ENCODE assay signal across 8 mouse cellular contexts in the genomic region with DNA sequence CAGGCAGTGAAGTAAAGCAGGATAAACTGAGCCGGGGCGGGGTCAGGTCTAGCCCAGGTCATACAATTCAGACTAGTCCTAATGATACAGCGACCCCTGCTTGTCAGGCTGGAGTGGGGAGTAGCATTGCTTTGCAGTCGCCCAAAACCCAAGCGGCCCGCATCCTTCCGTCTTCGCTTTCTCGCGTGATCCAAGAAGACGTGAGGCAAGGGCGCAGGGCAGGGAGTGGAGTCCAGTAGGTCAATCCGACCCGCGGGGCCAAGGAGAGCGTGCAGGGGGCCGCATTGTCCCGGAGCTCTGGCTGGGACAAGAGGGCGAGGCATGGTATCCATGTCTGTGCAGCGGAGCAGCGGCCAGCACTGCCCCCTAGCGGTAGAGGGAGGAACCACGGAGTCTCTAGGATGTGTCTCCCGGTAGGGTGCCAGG. TPM values are rescaled to one million over a fixed set of nuclear protein-coding genes. Genes with fewer than 3 reads are reported as not detected.
DNase-seq lines count a peak whose midpoint lies in the region; ATAC-seq lines count a peak whose summit lies in the region.

No protein-coding gene starts in this region.

- ATAC-seq in intestine, embryonic 15.5 days = peak; percentile 94

- WGBS in intestine, embryonic 15.5 days = under 1% methylated on average over 24 of the region's 24 CpGs

- peak overlapping the region; percentile 42 for H3K9ac ChIP-seq in intestine, embryonic 15.5 days

- no peaks in the 10 kb centered on the region for H3K9me3 ChIP-seq in intestine, embryonic 15.5 days

- no peaks in the 10 kb centered on the region for H3K36me3 ChIP-seq in intestine, embryonic 15.5 days

- peak overlapping the region; percentile 48 for H3K4me3 ChIP-seq in intestine, embryonic 15.5 days (replicated peaks)

- peaks cover 18% of the 10 kb centered on the region for H3K4me1 ChIP-seq in intestine, embryonic 15.5 days (replicated peaks)

- peak overlapping the region; percentile 75 for H3K27ac ChIP-seq in intestine, embryonic 15.5 days

- peak; percentile 86 for DNase-seq in adrenal gland, adult 8-10 months
- peak; percentile 81 for DNase-seq in embryo, embryonic 11.5 days (ENCODE audit: low read depth, low spot score)
- DNase-seq in gastrocnemius, postnatal 36 days = peak; percentile 92 to 97
- peak; percentile 85 to 86 for DNase-seq in left cerebral cortex, postnatal 25 days (ENCODE audit: low spot score in 2 of 2)
- DNase-seq in mesoderm, embryonic 11.5 days (ENCODE audit: low read depth, low spot score) = peak; percentile 89
- DNase-seq in right cerebral cortex, postnatal 25 days = peak; percentile 81
- peak; percentile 91 to 92 for DNase-seq in urinary bladder, postnatal 36 days (ENCODE audit: low spot score in 2 of 2)

- peak overlapping the region; percentile 81 for H3K4me2 ChIP-seq in intestine, embryonic 15.5 days (replicated peaks)

- intact Hi-C loops in gastrocnemius, postnatal 36 days (cut with DNase I) = loop anchor here (1.0 to 5.0 kb wide), 2 partner anchors 56 to 105 kb away; a partner anchor contains a TSS
- intact Hi-C loops in left cerebral cortex, postnatal 25 days (cut with DNase I) = loop anchor here (1.0 kb wide), 1 partner anchor 56 kb away; no protein-coding TSS in a partner anchor

- H3K27me3 ChIP-seq in intestine, embryonic 15.5 days (replicated peaks) = no peaks in the 10 kb centered on the region

RNA-seq across cellular contexts. Expression of a gene that starts 13.3 kb away (rescaled TPM):
- total RNA-seq in adrenal gland, adult 8-10 months (2022) = 10 to 100 TPM; 11.1 to 46.5 (median 17.7) TPM
- 100 to 1,000 TPM; 161 to 219 TPM for total RNA-seq in gastrocnemius, postnatal 36 days (2021)
- 22.7 and 25.8 TPM in 2 replicates for polyA plus RNA-seq in intestine, embryonic 15.5 days (2015; fragmentation: Nextera tagmentation; extraction: Ambion mirVana)
- 10 to 100 TPM; 16.2 to 17.9 TPM for total RNA-seq in left cerebral cortex, postnatal 25 days (2021)

RNA-seq across cellular contexts. Expression of a gene that starts 47.0 kb away (rescaled TPM):
- 10 to 100 TPM; 46.1 to 60.4 (median 50.8) TPM for total RNA-seq in adrenal gland, adult 8-10 months (2022)
- 1 to 10 TPM; 7.1 to 7.3 TPM for total RNA-seq in gastrocnemius, postnatal 36 days (2021)
- 9.1 and 9.6 TPM in 2 replicates for polyA plus RNA-seq in intestine, embryonic 15.5 days (2015; fragmentation: Nextera tagmentation; extraction: Ambion mirVana)
- total RNA-seq in left cerebral cortex, postnatal 25 days (2021) = 10 to 100 TPM; 17.1 to 19.6 TPM

Comparison
In these comparisons a context has a peak if more than half of its experiments do, and no peak if none do; other contexts are left out.
1. Peak in every context shown above with its lines: DNase-seq, ATAC-seq, H3K4me3 ChIP-seq and H3K27ac ChIP-seq.